Mouse (Mus musculus) heart, adult 2 months (tissue): Measurements from ENCODE around the gene Pam.

Experiments
- EP300 ChIP-seq: fragments of 200-500 bp; IDR thresholded peaks from 2 replicates; pipeline ENCODE4 v1.6.1; 2011; ENCODE audit warnings: low read depth, low read length, control low read depth; ENCODE audit not compliant: insufficient read depth
- POLR2A ChIP-seq: fragments of 200-500 bp; IDR thresholded peaks from 2 replicates; pipeline ENCODE4 v1.6.1; 2011; ENCODE audit warnings: mild to moderate bottlenecking, low read depth, low read length, control low read depth; ENCODE audit not compliant: insufficient read depth

- no peak for TF ChIP-seq EP300
- no peak for TF ChIP-seq POLR2A
Observed at GRCm38 (mm10) chr1:97900559-97901153, 194.8 kb downstream of the Pam start.
